Mouse (Mus musculus) kidney, postnatal 0 days (tissue): ENCODE data around the gene Ppie. TPM values are rescaled to one million over a fixed set of nuclear protein-coding genes. Genes with fewer than 3 reads are reported as not detected.
"Not testable (repeated sequence)": the region's sequence is repeated elsewhere in the genome, so short reads cannot be mapped to it uniquely, and the experiment has no call there.

Experiments
- ATAC-seq: fragments of 200-750 bp; cut with Nextera tagmentation; replicated peaks from 2 replicates; pipeline ENCODE4 v1.8.0; 2017; ENCODE audit warnings: low read depth, moderate number of reproducible peaks, moderate TSS enrichment, moderate library complexity; ENCODE audit not compliant: low FRiP score
- DNase-seq: peaks from one replicate; pipeline ENCODE4 v3.0.0-alpha.2; 2016; ENCODE audit warnings: low spot score
- H3K27ac ChIP-seq: fragments of 300-500 bp; sonication (generic); 2 replicates; pipeline ENCODE4 v1.5.1; 2014; ENCODE audit warnings: mild to moderate bottlenecking
- H3K27me3 ChIP-seq: fragments of 300-500 bp; sonication (generic); 2 replicates; pipeline ENCODE4 v1.6.1; 2014; ENCODE audit warnings: low read length, mixed read lengths; ENCODE audit not compliant: insufficient read depth
- H3K36me3 ChIP-seq: fragments of 300-500 bp; sonication (generic); 2 replicates; pipeline ENCODE4 v1.6.1; 2014; ENCODE audit warnings: low read length, mixed read lengths; ENCODE audit not compliant: insufficient read depth
- H3K4me1 ChIP-seq: fragments of 300-500 bp; sonication (generic); replicated peaks from 2 replicates; pipeline ENCODE4 v1.6.1; 2014; ENCODE audit warnings: antibody characterized with exemption, low read length, mixed read lengths; ENCODE audit not compliant: insufficient read depth
- H3K4me2 ChIP-seq: fragments of 300-500 bp; sonication (generic); 2 replicates; pipeline ENCODE4 v1.6.1; 2014; ENCODE audit warnings: mild to moderate bottlenecking, low read length, moderate library complexity, mixed read lengths
- H3K4me3 ChIP-seq: fragments of 300-500 bp; sonication (generic); replicated peaks from 2 replicates; pipeline ENCODE4 v1.5.1; 2014; ENCODE audit warnings: low read depth, low read length
- H3K9ac ChIP-seq: fragments of 300-500 bp; sonication (generic); 2 replicates; pipeline ENCODE4 v1.6.1; 2014; ENCODE audit warnings: low read depth, low read length
- H3K9me3 ChIP-seq: fragments of 300-500 bp; sonication (generic); replicated peaks from 2 replicates; pipeline ENCODE4 v1.6.1; 2016; ENCODE audit warnings: low read length, inconsistent platforms, mixed read lengths
- CTCF ChIP-seq: IDR thresholded peaks from 2 replicates; pipeline ENCODE4 v1.5.1; 2016; ENCODE audit warnings: antibody characterized with exemption, low read depth, mild to moderate bottlenecking, moderate library complexity
- WGBS: fragments of 180-500 bp; shearing (Covaris S2); extraction: QIAGEN DNeasy Blood & Tissue Kit; methylation state at CpG from one replicate; pipeline ENCODE4 v1.1.7; 2014; 5-methylcytosine and 5-hydroxymethylcytosine counted together
- polyA plus RNA-seq: library from polyadenylated mRNA; unstranded; fragments of >200 nt; fragmentation: Nextera tagmentation; extraction: Ambion mirVana; gene quantifications from 2 replicates; pipeline ENCODE4 v1.2.1, GENCODE M21; 2015

The Ppie gene
- polyA plus RNA-seq, 1 experiment from 2014 or later, result 76.9 TPM

GRCm38 (mm10) chr4:123152976-123153375 lies 13.2 kb upstream of the Ppie start:
- Histone ChIP-seq H3K4me2 (no peak overlapping the region), H3K9ac (no peak overlapping the region), H3K4me1 (no peaks in the 10 kb centered on the region), H3K27me3 (no peaks in the 10 kb centered on the region), H3K4me3 (no peak overlapping the region), H3K27ac (no peak overlapping the region), H3K9me3 (no peaks in the 10 kb centered on the region), H3K36me3 (no peaks in the 10 kb centered on the region)
- 53% methylated on average over 5 of the region's 5 CpGs for WGBS
- ATAC-seq, result no peak
- TF ChIP-seq CTCF, result no peak
- DNase-seq, result no peak

- Histone ChIP-seq H3K9ac (no peak overlapping the region), H3K27me3 (no peaks in the 10 kb centered on the region), H3K4me3 (no peak overlapping the region), H3K9me3 (no peaks in the 10 kb centered on the region), H3K27ac (no peak overlapping the region), H3K36me3 (no peaks in the 10 kb centered on the region), H3K4me2 (no peak overlapping the region), H3K4me1 (no peaks in the 10 kb centered on the region)
- WGBS, result 82% methylated on average over 4 of the region's 4 CpGs
- ATAC-seq (no peak), DNase-seq (no peak)
- TF ChIP-seq CTCF, result peak; percentile 10; the same call in 1 of the 2 replicates
Measured at GRCm38 (mm10) chr4:123152003-123152402, 12.3 kb upstream of the Ppie start.

- H3K4me1 ChIP-seq, result no peaks in the 10 kb centered on the region
- no peak overlapping the region for H3K9ac ChIP-seq
- no peaks in the 10 kb centered on the region for H3K9me3 ChIP-seq
- no peak for TF ChIP-seq CTCF
- H3K4me2 ChIP-seq, result no peak overlapping the region
- no peaks in the 10 kb centered on the region for H3K36me3 ChIP-seq
- no peak overlapping the region for H3K4me3 ChIP-seq
- H3K27me3 ChIP-seq, result no peaks in the 10 kb centered on the region
- DNase-seq (no peak), ATAC-seq (no peak)
- 77% methylated on average over 5 of the region's 5 CpGs for WGBS
- no peak overlapping the region for H3K27ac ChIP-seq
Measured at GRCm38 (mm10) chr4:123147446-123148150, 7.8 kb upstream of the Ppie start.

- Histone ChIP-seq H3K4me1 (peaks cover 10% of the 10 kb centered on the region), H3K4me3 (no peak overlapping the region), H3K27me3 (no peaks in the 10 kb centered on the region), H3K4me2 (no peak overlapping the region), H3K27ac (no peak overlapping the region), H3K9ac (no peak overlapping the region), H3K9me3 (no peaks in the 10 kb centered on the region), H3K36me3 (peaks cover 36% of the 10 kb centered on the region)
- DNase-seq, result no peak
- 84% methylated on average over 3 of the region's 3 CpGs for WGBS
- no peak for ATAC-seq
- no peak for TF ChIP-seq CTCF
Measured at GRCm38 (mm10) chr4:123137551-123137950, 2.2 kb downstream of the Ppie start.

- no peaks in the 10 kb centered on the region for H3K27me3 ChIP-seq
- H3K36me3 ChIP-seq, result peaks cover 57% of the 10 kb centered on the region
- no peak overlapping the region for H3K27ac ChIP-seq
- H3K4me3 ChIP-seq, result no peak overlapping the region
- no peak overlapping the region for H3K4me2 ChIP-seq
- ATAC-seq (no peak), DNase-seq (no peak)
- H3K9me3 ChIP-seq, result no peaks in the 10 kb centered on the region
- H3K4me1 ChIP-seq, result no peaks in the 10 kb centered on the region
- TF ChIP-seq CTCF, result no peak
- 84% methylated on average over 4 of the region's 4 CpGs for WGBS
- H3K9ac ChIP-seq, result no peak overlapping the region
Measured at GRCm38 (mm10) chr4:123127051-123127450, 12.7 kb downstream of the Ppie start.

- Histone ChIP-seq H3K4me2 (no peak overlapping the region), H3K9me3 (no peaks in the 10 kb centered on the region), H3K27ac (no peak overlapping the region), H3K9ac (no peak overlapping the region), H3K4me3 (no peak overlapping the region), H3K36me3 (peaks cover 53% of the 10 kb centered on the region), H3K4me1 (no peaks in the 10 kb centered on the region), H3K27me3 (no peaks in the 10 kb centered on the region)
- 96% methylated on average over 7 of the region's 7 CpGs for WGBS
- ATAC-seq, result no peak
- TF ChIP-seq CTCF, result no peak
- DNase-seq, result no peak
Measured at GRCm38 (mm10) chr4:123126626-123127025, 13.1 kb downstream of the Ppie start.

- Histone ChIP-seq H3K4me2 (no peak overlapping the region), H3K27me3 (no peaks in the 10 kb centered on the region), H3K9me3 (no peaks in the 10 kb centered on the region), H3K27ac (no peak overlapping the region), H3K36me3 (0 out of 2 replicates have a peak, but pooled peaks cover 7% of the 10 kb centered on the region), H3K4me1 (no peaks in the 10 kb centered on the region), H3K9ac (no peak overlapping the region), H3K4me3 (no peak overlapping the region)
- TF ChIP-seq CTCF, result no peak
- WGBS, result 88% methylated on average over 2 of the region's 2 CpGs
- DNase-seq (no peak), ATAC-seq (no peak)
Measured at GRCm38 (mm10) chr4:123121286-123121685, 18.5 kb downstream of the Ppie start.

- H3K27ac ChIP-seq, H3K9ac ChIP-seq, H3K4me1 ChIP-seq, DNase-seq, H3K27me3 ChIP-seq, H3K4me3 ChIP-seq, H3K9me3 ChIP-seq, H3K36me3 ChIP-seq: not testable (repeated sequence)
- 29% methylated on average over 16 of the region's 42 CpGs for WGBS
- peak; percentile 68 for ATAC-seq
- H3K4me2 ChIP-seq, result peak overlapping the region; percentile 55
Measured at GRCm38 (mm10) chr4:123116640-123117039, 23.1 kb downstream of the Ppie start.
